Mouse (Mus musculus): ENCODE results near the gene Pttg1.

Pttg1 gene

GRCm38 (mm10) chr11:43374956-43375355 is 51.1 kb downstream of the Pttg1 start:
- no peak for DNase-seq (ENCODE audit: low spot score)

GRCm38 (mm10) chr11:43373367-43373766 is 52.7 kb downstream of the Pttg1 start:
- DNase-seq (ENCODE audit: low spot score): no peak

DNA sequence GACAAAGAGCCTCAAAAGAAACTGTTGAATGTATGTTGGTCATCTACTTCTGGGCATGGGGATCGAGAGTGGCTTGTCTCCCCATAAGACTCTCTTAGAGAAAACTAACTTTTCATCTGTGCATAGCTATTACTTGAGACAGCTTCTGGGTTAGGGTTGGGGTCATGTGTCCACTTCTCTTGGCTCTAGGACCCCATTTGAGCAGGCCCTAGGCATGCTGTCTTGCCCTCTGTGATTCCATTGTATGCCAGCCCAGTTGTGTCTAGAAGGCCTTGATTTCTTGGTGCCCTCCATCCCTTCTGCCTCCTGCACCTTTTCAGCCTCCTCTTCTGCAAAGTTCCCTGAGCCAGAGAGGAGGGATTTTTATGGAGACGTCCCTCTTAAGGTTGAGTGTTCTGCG is 54.2 kb downstream of the Pttg1 start:
- DNase-seq (ENCODE audit: low spot score): no peak
